Mouse (Mus musculus) heart, adult 9 months (tissue): ENCODE results near the gene Ppip5k1.
A peak's percentile ranks its signal among the peaks of the same experiment; 100 is the strongest.
"Not testable (repeated sequence)": the region's sequence is repeated elsewhere in the genome, so short reads cannot be mapped to it uniquely, and the experiment has no call there.

ENCODE experiments used
- DNase-seq, 2 experiments: peaks; one replicate each; pipeline ENCODE4 v3.0.0; 2022; ENCODE audit warnings: low spot score in 2 of 2

Gene Ppip5k1

GRCm38 (mm10) chr2:121354820-121355592 is at the start of gene Ppip5k1:
Ppip5k1 (minus strand) TSS chr2:121355396.
- peak; percentile 96 for DNase-seq

GRCm38 (mm10) chr2:121403296-121403695 is 48.1 kb upstream of the Ppip5k1 start:
- no peak for DNase-seq

- peak in 1 of 2 experiments; percentile 60 for DNase-seq
Measured at GRCm38 (mm10) chr2:121396624-121397023, 41.4 kb upstream of the Ppip5k1 start.

GRCm38 (mm10) chr2:121386961-121387575 is 31.9 kb upstream of the Ppip5k1 start, which contains the start of gene Strc:
Strc (minus strand) TSS chr2:121387168.
- DNase-seq = not testable (repeated sequence)

GRCm38 (mm10) chr2:121374766-121375165 is 19.6 kb upstream of the Ppip5k1 start:
- no peak for DNase-seq

- no peak for DNase-seq
Measured at GRCm38 (mm10) chr2:121372266-121372665, 17.1 kb upstream of the Ppip5k1 start.

GRCm38 (mm10) chr2:121370921-121371320 is 15.7 kb upstream of the Ppip5k1 start:
- DNase-seq = no peak

GRCm38 (mm10) chr2:121368831-121369230 is 13.6 kb upstream of the Ppip5k1 start:
- no peak for DNase-seq

GRCm38 (mm10) chr2:121363656-121364055 is 8.5 kb upstream of the Ppip5k1 start:
- no peak for DNase-seq

- no peak for DNase-seq
Measured at GRCm38 (mm10) chr2:121359461-121359860, 4.3 kb upstream of the Ppip5k1 start.

GRCm38 (mm10) chr2:121358381-121358780 is 3.2 kb upstream of the Ppip5k1 start:
- no peak for DNase-seq

GRCm38 (mm10) chr2:121357961-121358360 is 2.8 kb upstream of the Ppip5k1 start:
- DNase-seq = no peak

GRCm38 (mm10) chr2:121357494-121357893 is 2.3 kb upstream of the Ppip5k1 start, which contains the start of gene Ckmt1:
Ckmt1 (plus strand) TSS chr2:121357714.
- DNase-seq = no peak

GRCm38 (mm10) chr2:121354378-121354777 is 818 bp downstream of the Ppip5k1 start:
- DNase-seq = no peak

- peak; percentile 8 to 20 for DNase-seq
Measured at GRCm38 (mm10) chr2:121353156-121353555, 2.0 kb downstream of the Ppip5k1 start.

GRCm38 (mm10) chr2:121339057-121339456 is 16.1 kb downstream of the Ppip5k1 start:
- DNase-seq = no peak

- DNase-seq = no peak
Measured at GRCm38 (mm10) chr2:121329492-121329891, 25.7 kb downstream of the Ppip5k1 start.

- DNase-seq = no peak
Measured at GRCm38 (mm10) chr2:121323693-121324470, 31.3 kb downstream of the Ppip5k1 start.

GRCm38 (mm10) chr2:121323041-121323440 is 32.2 kb downstream of the Ppip5k1 start:
- no peak for DNase-seq

- DNase-seq = no peak
Measured at GRCm38 (mm10) chr2:121316278-121316677, 38.9 kb downstream of the Ppip5k1 start.

- peak; percentile 62 to 78 for DNase-seq
Measured at GRCm38 (mm10) chr2:121308997-121309416, 46.2 kb downstream of the Ppip5k1 start.

- no peak for DNase-seq
Measured at GRCm38 (mm10) chr2:121300036-121300435, 55.2 kb downstream of the Ppip5k1 start.
